Mouse (Mus musculus) spleen, adult 2 months (tissue): ENCODE data around the gene Iqcd. TPM values are rescaled to one million over a fixed set of nuclear protein-coding genes. Genes with fewer than 3 reads are reported as not detected.

Experiments
- DNase-seq, 2 experiments: peaks; one replicate each; pipeline versions ENCODE4 v3.0.0 to v3.0.0-alpha.2; 2012 to 2021; ENCODE audit warnings: low spot score in 2 of 2, low read depth in 1 of 2
- H3K27ac ChIP-seq: fragments of 200-500 bp; 2 replicates; pipeline ENCODE4 v1.5.1; 2012; ENCODE audit warnings: low read length, inconsistent platforms; ENCODE audit not compliant: insufficient read depth
- H3K27me3 ChIP-seq: fragments of 200-500 bp; 2 replicates; pipeline ENCODE4 v1.6.1; 2012; ENCODE audit warnings: mild to moderate bottlenecking, moderate library complexity, low read length, inconsistent platforms; ENCODE audit not compliant: control insufficient read depth, insufficient read depth
- H3K36me3 ChIP-seq: fragments of 200-500 bp; 2 replicates; pipeline ENCODE4 v1.6.1; 2012; ENCODE audit warnings: mild to moderate bottlenecking, low read length, inconsistent platforms; ENCODE audit not compliant: control insufficient read depth, insufficient read depth
- H3K4me1 ChIP-seq: fragments of 200-500 bp; 2 replicates; pipeline ENCODE4 v1.6.1; 2011; ENCODE audit warnings: inconsistent platforms; ENCODE audit not compliant: control insufficient read depth, insufficient read depth, insufficient read length
- H3K4me3 ChIP-seq: fragments of 200-500 bp; 2 replicates; pipeline ENCODE4 v1.5.1; 2011; ENCODE audit warnings: mild to moderate bottlenecking, inconsistent platforms; ENCODE audit not compliant: insufficient read depth, insufficient read length; ENCODE audit errors: extremely low read depth
- CTCF ChIP-seq: fragments of 200-500 bp; IDR thresholded peaks from 2 replicates; pipeline ENCODE4 v1.5.1; 2011; ENCODE audit warnings: mild to moderate bottlenecking, inconsistent platforms; ENCODE audit not compliant: insufficient read depth, insufficient read length, insufficient replicate concordance; ENCODE audit errors: extremely low read depth
- POLR2A ChIP-seq: fragments of 200-500 bp; IDR thresholded peaks from 2 replicates; pipeline ENCODE4 v1.6.1; 2011; ENCODE audit warnings: low read depth, low read length, inconsistent platforms
- WGBS: fragments of 180-500 bp; shearing (Covaris S2); methylation state at CpG from one replicate; pipeline ENCODE4 v1.1.7; 2018; 5-methylcytosine and 5-hydroxymethylcytosine counted together
- polyA plus RNA-seq: library from polyadenylated mRNA; depleted of rRNA; stranded (reverse); fragments of >200 nt; gene quantifications from 2 replicates; pipeline ENCODE4 v1.2.3, GENCODE M21; 2012

Iqcd gene
- polyA plus RNA-seq, 1 experiment, result 0.40 TPM

DNA sequence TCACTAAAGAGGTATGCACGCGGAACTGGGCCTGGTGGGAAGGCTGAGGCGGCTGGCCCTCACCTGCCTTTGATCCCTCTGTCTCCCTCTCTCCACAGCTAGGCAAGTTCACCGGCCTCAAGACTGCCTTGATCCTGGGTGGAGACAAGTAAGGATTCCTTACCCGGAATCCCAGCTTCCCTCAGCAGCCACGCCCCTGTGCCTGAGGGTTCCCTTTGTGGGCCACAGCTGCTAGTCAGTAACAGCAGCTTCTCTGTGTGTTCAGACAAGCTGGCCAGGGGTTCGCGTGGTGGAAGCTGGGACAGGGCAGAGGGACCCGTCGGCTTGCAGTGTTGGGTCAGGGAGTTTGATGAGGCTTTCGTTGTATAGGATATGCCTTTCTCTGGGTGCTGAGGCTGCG lies 30.0 kb downstream of the Iqcd start:
- TF ChIP-seq POLR2A (no peak), CTCF (no peak)
- H3K36me3 ChIP-seq, result peaks cover 48% of the 10 kb centered on the region
- no peak overlapping the region for H3K4me3 ChIP-seq
- no peak overlapping the region for H3K27ac ChIP-seq
- H3K27me3 ChIP-seq, result no peaks in the 10 kb centered on the region
- no peak for DNase-seq
- peaks cover 15% of the 10 kb centered on the region; the same call in 1 of the 2 replicates for H3K4me1 ChIP-seq
- 90% methylated on average over 12 of the region's 12 CpGs for WGBS

DNA sequence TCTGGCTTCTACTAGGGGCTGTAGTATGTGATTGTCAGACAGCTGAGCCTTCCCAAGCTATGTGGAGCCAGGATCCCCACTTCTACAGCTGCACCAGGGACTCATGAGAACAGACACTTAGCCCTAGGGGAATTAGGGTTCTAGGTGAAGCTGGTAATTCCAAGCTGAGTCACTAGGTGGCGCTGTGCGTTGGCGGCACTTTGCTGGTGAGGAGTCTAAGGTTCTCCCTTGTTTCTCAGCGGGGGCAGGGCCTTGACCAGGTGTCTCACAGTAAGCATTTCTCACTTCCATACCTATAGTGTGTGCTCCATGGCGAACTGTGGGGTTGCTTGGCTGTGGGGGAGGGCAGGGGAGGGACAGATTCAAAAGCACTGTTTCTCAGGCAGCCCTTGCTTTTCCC lies 30.4 kb downstream of the Iqcd start:
- 19% methylated on average over 5 of the region's 5 CpGs for WGBS
- DNase-seq, result peak; percentile 58 to 78
- no peaks in the 10 kb centered on the region for H3K27me3 ChIP-seq
- no peak overlapping the region for H3K4me3 ChIP-seq
- peaks cover 52% of the 10 kb centered on the region for H3K36me3 ChIP-seq
- H3K4me1 ChIP-seq, result peaks cover 15% of the 10 kb centered on the region; the same call in 1 of the 2 replicates
- TF ChIP-seq CTCF, result peak; percentile 94; the same call in 1 of the 2 replicates
- no peak for TF ChIP-seq POLR2A
- H3K27ac ChIP-seq, result no peak overlapping the region

GRCm38 (mm10) chr5:120620375-120621077 lies 31.7 kb downstream of the Iqcd start:
- H3K4me3 ChIP-seq, result no peak overlapping the region
- H3K36me3 ChIP-seq, result peaks cover 62% of the 10 kb centered on the region
- WGBS, result 64% methylated on average over 18 of the region's 18 CpGs
- H3K27me3 ChIP-seq, result no peaks in the 10 kb centered on the region
- peaks cover 15% of the 10 kb centered on the region; the same call in 1 of the 2 replicates for H3K4me1 ChIP-seq
- H3K27ac ChIP-seq, result peak overlapping the region; percentile 90
- peak; percentile 78 to 85 for DNase-seq
- TF ChIP-seq CTCF (peak; percentile 98), POLR2A (no peak)

- Histone ChIP-seq H3K27ac (peak overlapping the region; percentile 90), H3K4me3 (peak overlapping the region; percentile 44; the same call in 1 of the 2 replicates), H3K4me1 (peaks cover 15% of the 10 kb centered on the region; the same call in 1 of the 2 replicates), H3K36me3 (peaks cover 69% of the 10 kb centered on the region), H3K27me3 (no peaks in the 10 kb centered on the region)
- 30% methylated on average over 23 of the region's 23 CpGs for WGBS
- peak; percentile 73 to 77 for DNase-seq
- TF ChIP-seq POLR2A, result 0 out of 2 replicates have a peak, but pooled peaks have one; percentile 13
- no peak for TF ChIP-seq CTCF
Observed at GRCm38 (mm10) chr5:120621078-120621765, 32.4 kb downstream of the Iqcd start.

DNA sequence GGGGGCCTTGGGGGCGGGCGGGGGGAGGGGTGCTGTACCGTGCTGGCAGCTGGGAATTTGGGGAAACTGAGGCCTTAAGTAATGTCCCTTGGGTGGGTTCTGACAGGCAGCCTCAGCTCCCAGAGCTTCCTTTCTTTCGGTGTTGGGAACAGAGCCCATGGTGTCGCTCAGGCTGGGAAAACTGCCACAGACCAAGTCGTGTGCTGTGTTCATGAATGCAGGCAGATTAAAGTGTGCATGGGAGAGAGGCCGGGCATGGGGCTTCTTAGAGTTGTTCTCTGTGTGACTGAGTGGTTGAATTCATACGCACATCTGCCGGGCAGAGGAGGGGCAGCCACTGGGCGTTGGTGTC lies 33.0 kb downstream of the Iqcd start:
- WGBS, result 33% methylated on average over 10 of the region's 10 CpGs
- Histone ChIP-seq H3K4me1 (peaks cover 15% of the 10 kb centered on the region; the same call in 1 of the 2 replicates), H3K27ac (peak overlapping the region; percentile 90), H3K36me3 (peaks cover 72% of the 10 kb centered on the region), H3K4me3 (peak overlapping the region; percentile 44), H3K27me3 (no peaks in the 10 kb centered on the region)
- DNase-seq, result no peak
- no peak for TF ChIP-seq CTCF
- no peak for TF ChIP-seq POLR2A

- 33% methylated on average over 5 of the region's 5 CpGs for WGBS
- no peak for TF ChIP-seq POLR2A
- no peak for TF ChIP-seq CTCF
- no peaks in the 10 kb centered on the region for H3K27me3 ChIP-seq
- H3K4me1 ChIP-seq, result peaks cover 15% of the 10 kb centered on the region; the same call in 1 of the 2 replicates
- H3K4me3 ChIP-seq, result peak overlapping the region; percentile 44; the same call in 1 of the 2 replicates
- DNase-seq, result peak; percentile 47 to 73
- peak overlapping the region; percentile 90 for H3K27ac ChIP-seq
- peaks cover 72% of the 10 kb centered on the region for H3K36me3 ChIP-seq
Observed at GRCm38 (mm10) chr5:120622198-120622851, 33.5 kb downstream of the Iqcd start.
